Mouse (Mus musculus) layer of hippocampus, adult 18-20 months (tissue): ENCODE results near the gene Fam78a. TPM values are rescaled to one million over a fixed set of nuclear protein-coding genes. Genes with fewer than 3 reads are reported as not detected.
A peak's percentile ranks its signal among the peaks of the same experiment; 100 is the strongest.

Experiments
- DNase-seq, 2 experiments: peaks; one replicate each; pipeline ENCODE4 v3.0.0; 2022; ENCODE audit warnings: low spot score in 2 of 2
- long read RNA-seq: library from polyadenylated mRNA; stranded (forward); transcript quantifications from one replicate; pipeline ENCODE4 v2.0.0, GENCODE M21; 2021
- total RNA-seq, 2 experiments: library from RNA; stranded (reverse); gene quantifications; 2 replicates each; pipeline ENCODE4 v1.2.3; 2021

The Fam78a gene
- total RNA-seq = 1 to 10 TPM; 4.1 to 5.5 TPM
- long read RNA-seq, partial matches to known transcripts = 0 of 1 reads
- long read RNA-seq, other reads (novel, unspliced or antisense) = 1 of 1 reads

DNA sequence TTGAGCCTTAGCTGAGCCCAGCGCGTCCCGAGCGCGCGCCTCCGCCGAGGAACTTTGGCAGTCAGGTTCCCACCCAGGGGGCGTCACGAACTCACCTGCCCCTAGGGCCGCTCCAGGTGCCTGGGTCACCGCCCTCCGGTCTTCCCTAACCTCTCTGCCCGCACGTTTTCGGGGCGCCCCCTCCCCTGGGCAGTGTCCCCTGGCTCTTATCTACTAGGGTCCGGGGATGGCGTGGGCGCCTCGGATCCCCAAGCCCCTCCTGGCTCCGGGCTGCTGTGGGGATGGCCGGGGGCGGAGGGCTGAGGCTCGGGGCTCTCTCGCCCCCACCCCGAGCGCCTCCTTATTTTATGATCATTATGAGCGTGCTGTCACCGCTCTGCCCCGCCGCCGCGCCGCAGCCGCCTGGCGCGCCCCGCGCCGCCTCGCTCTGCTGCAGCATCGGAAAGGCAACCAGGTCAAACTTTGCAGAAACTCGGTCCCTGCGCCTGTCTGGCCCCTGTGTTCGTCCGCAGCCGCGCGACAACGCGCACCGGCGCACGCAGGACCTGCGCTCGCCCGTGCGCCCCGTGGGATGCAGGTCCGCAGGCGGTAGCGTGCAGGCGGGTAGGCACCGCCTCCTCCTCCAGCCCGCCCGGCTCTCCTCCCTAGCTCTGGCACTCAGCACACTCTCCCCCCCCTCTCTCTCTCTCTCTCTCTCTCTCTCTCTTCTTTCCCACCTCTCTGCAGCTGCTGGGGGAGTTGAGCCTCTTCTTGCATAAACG lies at the start of gene Fam78a:
TSS of gene Fam78a (minus strand) at position 747 of the 761 bp plus-strand sequence.
- DNase-seq = peak in 1 of 2 experiments; percentile 46

DNA sequence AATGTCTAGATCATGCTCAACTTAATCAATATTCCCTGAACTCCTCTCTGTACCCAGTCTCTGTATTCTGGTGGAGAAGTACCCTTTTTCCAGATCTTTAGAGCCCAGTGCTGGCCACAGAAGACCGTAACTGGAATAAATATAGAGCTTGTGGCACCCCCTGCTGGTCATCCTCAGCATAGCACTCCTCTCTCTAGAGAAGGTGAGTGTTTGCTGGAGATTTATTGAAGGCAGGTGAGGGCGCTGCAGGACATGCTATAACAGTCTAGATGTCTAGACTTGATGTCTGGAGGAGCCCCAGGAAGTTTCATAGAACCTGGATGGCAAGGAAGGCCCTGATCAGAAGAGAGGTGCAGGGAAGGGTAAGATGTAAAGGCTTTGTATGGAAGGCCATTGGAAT lies 49.4 kb upstream of the Fam78a start:
- DNase-seq = peak; percentile 80 to 95

DNA sequence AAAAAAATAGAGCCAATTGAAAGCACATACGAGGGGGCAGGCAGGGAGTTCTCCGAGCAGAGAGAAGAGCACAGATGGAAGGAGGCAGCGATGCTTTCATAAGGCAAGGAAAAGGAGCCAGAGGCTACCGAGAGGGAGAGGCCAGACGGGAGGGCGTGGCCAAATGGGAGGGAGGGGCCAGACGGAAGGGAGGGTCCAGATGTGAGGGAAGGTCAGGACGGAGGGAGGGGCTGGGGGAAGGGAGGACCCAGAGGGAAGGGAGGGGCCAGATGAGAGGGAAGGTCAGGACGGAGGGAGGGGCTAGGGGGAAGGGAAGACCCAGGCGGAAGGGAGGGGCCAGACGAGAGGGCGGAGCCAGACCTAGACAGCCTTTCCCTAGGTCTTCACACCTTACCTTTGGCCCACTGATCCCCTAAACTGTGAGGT lies 47.9 kb upstream of the Fam78a start:
- DNase-seq = no peak

DNA sequence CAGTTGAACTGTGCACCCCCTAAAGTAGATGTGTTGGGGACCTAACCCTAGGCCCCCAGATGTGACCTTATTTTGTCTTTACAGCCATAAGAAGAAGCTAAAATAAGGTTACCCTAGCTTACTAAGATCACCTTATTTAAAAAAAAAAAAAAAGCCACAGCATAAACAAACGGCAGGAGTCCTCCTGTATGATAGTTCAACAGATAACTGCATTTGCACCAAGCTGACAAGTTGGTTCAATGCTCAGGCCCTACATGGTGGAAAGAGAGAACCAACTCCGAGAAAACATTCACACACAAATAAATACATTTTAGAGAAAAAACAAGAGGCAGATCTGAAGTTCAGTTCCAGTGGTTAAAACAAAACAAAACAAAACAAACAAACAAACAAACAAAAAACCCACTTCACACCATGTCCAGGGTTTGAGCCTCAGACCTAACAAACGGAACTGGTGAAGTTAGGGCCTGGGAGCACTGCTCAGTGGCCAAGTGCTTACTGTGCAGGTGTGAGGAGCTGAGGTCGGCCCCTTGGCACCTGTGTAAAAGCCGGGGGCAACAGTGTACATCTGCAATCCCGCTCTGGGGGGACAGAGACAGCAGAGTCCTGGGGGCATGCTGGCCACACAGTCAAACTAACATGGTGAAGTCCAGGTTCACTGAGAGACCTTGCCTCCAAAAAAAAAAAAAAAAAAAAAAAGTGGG lies 47.4 kb upstream of the Fam78a start:
- no peak for DNase-seq

DNA sequence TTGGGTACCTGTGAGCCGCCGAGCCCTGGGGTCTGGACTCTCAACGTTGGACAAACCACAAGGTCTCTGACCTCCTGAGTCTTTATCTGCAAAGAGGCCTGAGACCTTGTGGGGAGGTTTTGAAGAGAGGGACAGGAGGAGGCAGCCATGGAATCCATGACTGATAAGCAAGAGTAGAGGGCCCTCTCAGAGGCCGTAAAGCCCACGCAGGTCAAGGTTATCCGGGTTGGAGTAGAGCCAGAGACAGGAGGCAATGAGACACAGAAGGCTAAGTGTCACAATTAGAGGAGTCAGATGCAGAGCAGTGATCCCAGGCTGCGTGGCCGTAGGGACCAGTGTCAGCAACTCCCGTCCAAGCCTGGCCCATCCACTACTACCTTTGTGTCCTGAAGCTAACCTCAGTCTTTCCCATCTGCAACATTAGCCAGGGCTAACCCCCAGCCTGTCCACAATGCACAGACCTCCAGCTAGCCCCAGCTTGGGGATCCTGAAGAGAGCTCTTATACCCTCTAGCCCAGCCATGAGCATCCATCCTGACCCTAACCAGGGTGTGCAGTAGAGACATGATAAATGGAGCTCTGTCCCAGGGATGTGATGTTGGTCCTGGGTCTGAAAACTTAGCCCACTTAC lies 46.7 kb upstream of the Fam78a start:
- DNase-seq = no peak

DNA sequence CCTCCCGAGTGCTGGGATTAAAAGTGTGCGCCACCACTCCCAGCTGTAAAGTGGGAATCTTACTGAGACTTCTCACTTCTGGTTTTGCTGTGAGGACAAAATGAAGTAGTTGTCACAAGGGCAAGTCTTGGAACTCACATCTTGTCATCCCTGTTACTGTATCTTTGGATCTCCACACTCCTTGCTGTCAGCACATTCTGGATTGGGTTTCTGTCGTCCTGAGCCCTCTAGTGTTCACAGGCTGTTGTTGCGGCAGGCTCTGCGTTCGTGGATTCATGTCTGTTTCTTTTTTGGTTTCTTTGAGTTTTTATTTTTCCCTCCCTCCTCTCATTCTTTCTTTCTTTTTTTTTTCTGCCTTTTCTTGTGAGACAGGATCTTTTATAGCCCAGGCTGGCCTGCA lies 45.8 kb upstream of the Fam78a start:
- DNase-seq = peak in 1 of 2 experiments; percentile 82

DNA sequence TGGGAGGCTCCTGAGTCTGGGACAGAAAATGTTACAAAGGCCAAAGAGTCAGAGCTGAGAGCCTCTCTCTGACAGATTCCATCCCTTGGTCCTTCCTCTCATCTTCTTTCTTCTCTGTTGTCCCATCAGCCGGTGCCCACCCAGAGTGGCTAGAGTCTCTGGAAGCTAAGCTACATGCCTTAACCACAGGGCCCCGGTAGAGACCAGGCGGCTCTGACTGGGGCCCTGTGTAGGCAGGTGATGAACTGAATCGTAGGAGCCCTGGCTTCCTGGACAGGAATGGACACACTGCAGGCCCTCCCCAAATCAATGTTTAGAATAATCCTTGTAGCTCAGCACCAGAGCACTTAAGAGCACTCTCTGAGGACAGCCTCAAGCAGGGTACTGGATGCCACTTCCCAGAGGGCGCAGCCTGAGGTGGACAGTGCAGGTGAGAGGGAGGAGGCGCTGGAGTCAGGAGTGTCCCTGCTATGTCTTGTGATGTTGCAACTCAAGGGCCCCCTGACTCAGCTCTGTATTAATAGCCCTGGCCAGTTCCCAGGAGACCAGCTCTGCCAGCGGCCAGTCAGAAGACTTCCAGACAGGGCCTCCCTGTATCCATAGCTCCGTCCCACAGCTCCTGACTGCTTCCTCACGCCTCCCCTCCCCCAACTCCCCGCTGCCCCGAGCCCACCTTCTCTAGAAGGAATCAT lies 44.9 kb upstream of the Fam78a start:
- no peak for DNase-seq

DNA sequence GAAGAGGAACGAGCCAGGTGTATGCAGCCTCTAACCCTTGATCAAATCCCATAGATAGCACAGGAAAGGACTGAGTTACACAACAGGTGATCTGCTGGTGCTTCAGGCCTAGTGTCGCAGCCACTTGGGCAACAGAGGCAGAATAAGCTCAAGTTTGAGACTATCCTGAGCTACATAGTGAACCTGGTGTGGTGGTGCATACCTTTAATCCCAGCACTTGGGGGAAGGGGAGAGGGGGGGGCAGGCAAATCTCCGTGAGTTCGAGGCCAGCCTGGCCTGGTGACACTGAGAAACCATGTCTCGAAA lies 43.8 kb upstream of the Fam78a start:
- no peak for DNase-seq

DNA sequence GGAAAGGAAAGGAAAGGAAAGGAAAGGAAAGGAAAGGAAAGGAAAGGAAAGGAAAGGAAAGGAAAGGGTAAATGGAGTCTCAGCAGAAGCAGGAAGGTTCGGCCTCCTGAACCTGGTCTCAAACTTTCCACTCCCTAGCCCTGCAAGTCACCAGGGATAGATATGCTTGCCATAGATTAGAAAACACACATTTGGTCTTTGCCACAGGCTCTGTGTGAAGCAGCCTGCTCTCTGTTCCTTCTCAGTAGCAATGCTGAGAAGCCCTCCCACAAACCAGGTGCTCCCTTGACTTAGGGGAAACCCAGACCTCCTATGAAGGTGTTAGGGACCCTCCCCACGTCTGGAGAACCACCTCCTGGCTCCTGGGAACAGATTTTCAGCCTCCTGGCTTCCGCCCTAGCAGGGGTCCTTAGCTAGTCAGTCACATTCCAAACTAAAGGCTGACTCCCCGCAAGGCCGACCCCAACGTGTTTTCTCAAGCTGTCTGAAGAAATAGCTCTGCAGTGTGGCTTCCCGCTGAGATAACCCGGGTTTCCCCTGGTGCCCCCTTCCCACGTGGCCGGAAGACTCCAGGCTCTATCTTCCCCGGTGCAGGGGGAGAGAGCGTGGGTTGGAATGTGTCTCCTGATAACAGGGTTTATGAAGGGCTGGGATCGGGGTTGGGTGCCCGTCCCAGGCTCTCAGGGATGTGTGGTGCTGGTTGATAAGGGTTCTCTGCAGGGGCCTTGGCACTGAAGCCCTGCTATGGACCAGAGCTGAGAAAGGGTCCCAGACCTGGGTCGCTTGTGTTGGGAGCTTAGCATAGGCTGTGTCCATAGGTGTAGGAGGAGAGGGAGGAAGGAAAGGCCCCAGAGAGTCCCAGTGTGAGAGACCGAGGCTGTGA lies 43.2 kb upstream of the Fam78a start:
- DNase-seq = no peak

DNA sequence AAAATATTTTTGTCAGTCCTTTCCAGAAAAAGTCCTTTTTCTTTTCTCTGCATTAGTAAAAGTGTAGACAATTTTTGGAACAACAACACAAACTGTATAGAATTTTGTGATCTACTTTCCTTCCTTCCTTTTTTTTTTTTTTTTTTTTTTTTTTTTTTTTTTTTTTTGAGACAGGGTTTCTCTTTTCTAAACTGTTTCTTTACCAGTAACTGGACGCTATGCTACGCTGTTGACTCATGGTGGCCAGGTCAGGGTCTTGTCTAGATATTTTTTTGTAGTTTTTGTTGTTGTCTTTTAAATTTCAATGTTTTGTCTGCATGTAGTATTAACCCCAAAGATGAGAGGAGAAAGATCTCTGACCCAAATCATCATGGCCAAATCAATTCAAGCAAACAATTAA lies 37.1 kb upstream of the Fam78a start:
- DNase-seq = no peak

DNA sequence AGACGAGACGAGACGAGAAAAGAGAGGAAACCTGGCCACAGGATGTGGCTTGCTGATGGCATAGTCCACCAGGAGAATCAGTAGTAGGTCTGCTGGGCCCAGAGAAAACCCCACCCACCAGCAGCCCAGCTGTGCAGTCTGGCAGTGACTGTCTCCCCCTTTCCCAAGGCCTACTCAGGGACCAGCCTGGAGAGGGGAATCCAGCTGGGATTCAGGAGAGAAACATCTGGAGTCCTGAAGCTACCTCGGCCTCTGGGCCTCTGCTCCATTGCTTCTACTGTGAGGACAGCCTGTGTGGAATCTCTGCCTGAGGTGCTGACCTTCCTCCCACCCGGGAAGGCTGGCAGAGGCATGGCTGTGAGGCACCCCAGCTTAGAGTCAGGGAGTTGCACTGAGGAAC lies 36.5 kb upstream of the Fam78a start:
- no peak for DNase-seq

DNA sequence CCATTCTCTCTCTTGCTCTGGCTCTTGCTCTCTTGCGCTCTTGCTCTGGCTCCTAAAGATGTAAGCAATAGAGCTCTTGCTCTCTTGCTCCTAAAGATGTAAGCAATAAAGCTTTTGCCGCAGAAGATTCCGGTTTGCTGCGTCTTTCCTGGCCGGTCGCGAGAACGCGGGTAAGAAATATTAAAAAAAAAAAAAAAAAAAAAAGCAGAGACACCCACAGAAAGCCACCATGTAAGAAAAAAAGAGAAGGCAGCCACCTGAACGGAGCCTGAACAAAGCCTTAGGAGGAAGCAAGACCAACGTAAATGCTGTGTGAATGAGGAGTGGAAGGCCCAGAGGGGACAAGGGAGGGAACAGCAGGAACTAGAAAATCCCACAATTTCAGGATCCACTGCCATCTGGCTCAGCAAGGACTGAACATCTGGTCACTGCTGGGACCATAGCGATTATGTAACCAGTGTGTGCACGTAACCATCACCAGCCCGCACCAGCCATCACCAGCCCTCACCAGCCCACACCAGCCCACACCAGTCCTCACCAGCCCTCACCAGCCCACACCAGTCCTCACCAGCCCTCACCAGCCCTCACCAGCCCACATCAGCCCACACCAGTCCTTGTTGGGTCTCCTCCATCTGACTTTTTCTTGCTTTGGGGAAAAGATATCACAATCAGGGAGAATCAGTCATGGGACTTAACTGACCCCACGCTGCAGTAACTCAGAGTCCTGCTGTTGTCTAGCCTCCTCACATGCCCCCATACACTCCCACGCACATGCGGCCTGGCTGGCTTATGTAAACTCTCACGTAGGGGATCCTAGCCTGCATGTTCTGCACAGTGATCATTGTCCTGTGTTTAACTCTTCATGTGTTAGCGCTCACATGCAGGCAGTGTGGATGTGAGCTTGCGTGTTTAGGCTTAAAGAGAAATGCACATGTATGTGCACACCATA lies 35.4 kb upstream of the Fam78a start:
- DNase-seq = no peak

DNA sequence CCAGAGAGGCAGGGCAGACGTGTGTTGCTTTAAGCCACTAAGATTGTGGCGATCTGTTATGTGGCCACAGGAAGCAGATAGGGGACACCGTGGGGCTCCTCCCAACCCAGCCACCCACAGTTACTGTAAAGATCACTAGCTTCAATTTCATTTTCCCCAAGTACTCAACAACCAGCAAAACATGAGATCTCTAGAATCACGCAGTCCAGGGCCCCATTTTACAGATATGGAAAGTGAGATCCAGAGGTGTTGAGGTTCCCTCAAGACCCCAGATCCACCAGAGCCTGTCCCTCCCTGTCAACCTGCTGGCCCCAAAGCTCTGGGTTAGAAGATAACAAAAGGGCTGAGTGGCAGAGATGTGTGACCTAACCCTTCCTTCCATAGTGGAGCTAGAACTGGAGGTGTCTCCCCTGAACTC lies 31.2 kb upstream of the Fam78a start:
- no peak for DNase-seq

DNA sequence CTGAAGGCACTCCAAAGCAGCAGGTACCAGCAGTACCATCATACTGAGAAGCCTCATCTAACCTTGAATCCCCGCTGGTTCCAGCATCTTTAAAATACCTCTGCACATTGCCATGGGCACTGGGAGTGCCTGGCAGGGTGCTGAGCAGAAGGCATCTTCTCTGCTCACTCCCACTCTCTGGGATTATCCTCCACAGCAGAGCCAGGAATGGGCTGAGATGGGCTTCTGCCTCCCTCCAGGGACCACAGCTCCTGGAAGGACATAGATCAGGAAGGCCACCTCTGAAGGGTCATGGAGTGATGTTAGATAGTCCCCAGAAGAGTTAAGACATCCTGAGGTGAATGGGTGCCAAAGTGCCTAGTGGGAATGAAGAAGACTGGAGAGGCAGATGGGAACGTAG lies 27.9 kb upstream of the Fam78a start:
- no peak for DNase-seq

DNA sequence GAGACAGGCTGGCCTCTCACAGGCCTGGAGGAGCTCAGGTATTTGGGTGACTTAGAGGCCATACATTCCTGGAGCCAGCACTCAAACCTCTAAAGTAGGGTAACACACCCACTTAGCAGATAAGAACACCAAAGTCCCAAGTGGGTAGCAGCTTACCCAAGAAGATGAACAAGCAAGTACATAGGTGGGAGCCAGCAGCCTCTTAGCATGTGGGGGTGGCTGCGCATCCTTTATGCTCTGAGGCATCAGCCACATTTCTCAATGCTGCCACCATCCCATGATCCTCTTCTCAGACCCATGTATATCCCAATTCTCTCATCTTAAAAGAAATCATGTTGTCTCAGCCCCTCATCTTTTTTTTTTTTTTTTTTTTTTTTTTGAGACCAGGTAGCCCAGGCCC lies 26.6 kb upstream of the Fam78a start:
- no peak for DNase-seq

DNA sequence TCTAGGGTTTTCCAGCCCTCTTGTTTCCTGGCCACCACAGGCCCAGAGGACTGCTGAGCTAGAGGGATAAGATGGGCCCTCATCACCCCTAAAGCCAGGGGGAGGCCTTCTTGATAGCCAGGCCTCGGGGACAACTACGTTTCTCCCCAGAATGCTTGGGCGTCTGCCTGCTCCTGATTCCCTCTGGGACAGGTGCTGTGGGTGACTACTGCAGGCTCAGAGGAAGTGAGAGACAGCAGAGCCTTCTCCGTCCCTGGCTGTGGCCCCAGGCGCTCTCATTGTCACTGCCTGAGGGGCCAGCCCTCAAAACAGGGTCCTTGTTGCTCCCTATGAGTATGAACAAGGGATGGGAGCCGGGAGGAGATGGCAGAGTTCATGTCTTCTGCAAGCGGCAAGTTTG lies 21.3 kb upstream of the Fam78a start:
- DNase-seq = no peak

DNA sequence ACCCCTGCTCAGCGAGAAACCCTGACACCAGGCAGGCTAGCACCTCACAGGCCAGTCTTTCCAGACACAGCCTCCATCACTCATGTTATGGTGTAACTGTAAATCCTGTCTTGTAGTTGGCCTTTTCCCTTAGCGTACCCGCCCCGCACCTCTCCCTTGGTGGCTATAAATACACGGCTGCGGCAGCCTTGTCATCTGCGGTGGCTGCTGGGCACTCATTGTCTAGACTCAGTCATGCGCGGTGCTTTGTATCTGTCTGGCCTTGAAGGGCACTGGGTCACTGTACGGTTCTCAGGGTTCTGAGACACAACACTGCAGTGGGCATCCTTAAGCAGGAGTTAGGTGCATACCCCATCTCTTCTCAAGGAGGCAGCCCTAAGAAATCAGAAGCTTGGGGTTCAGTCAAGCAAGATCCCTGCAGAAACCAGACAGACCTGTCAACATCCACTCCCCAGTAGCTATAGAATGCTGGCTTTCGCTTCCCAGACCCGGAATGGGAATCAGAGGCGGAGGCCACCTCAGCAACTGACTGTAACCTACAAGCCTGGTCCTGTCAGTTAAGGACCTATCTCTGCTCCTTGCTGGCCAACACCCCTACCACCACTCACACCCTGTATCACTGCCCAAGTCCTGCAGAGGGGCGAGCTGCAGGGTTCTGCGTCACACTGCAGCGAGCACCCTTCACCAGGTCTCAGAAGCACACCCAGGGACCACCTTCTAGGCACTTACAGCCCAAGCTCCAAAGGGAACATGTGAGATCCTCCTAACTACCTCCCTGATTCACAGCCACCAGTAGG lies 20.7 kb upstream of the Fam78a start:
- DNase-seq = no peak

DNA sequence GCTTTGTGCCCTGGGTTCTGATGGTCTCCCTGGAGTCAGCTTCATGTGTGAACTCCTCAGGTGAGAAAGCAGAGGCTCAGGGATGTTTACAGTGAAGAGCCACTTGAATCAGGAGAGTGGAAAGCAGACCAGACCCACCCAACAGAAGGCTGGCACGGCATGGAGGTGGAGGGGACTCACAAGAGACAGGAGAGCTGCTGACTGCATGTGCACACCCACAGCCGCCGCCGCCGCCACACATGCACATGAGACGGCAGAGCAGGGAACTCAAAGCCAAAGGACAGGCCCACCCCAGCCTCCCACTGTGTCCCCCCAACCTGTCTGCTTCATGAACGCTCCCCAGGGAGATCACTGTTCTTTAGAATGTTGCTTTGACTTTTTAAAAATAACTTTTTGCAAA lies 19.5 kb upstream of the Fam78a start:
- DNase-seq = peak in 1 of 2 experiments; percentile 58

DNA sequence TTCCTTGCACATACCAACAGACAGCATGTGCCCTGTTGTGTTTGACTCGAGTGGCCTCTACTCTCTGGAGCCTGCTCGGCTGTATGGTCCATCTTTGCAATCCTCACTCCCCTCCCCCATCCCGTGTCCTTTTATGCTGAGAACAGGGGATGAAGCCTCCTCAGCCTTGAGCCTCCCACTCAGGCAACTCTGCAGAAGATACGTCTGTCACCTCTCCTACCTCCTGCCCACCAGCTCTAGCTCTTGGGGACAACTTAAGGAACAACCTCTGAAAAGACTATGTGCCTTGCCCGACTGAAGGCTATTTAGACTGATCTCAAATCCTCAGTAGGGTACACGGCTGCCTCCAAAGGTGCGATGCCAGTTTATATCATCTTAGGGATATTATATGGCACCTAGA lies 18.9 kb upstream of the Fam78a start:
- no peak for DNase-seq
